Comparison of ENCODE assay signal across 26 mouse cellular contexts in the genomic region with DNA sequence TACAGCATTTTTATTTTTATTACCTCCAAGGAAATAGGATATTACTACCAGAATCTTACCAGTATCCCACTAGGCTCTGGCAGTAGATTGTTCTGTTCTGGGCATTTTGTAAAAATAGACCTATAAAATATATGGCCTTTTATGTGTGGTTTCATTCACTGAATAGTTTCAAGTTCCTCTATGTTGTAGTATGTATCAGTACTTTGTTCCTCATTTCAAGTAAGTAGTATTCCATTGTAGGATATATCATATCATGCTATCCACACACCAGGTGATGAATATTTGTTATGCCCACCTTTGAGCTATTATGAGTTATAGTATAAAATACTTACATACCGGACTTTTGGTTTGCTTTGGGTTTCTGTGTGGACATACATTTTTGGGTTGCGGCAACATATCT.
"Had no signal": no experiment of that assay in that cellular context is flagged by ENCODE, and none has a peak within 500 bp of the region (broad histone marks: within the 10 kb centered on the region; RNA-seq: fewer than 3 reads in every experiment).

No protein-coding gene starts in this region.

- DNase-seq: gastrocnemius, adult 2 months; gastrocnemius, postnatal 10 days; gastrocnemius, postnatal 25 days; heart, adult 11 months; heart, adult 2 months; heart, postnatal 4 days; kidney, adult 18-20 months; kidney, adult 8-10 months; kidney, postnatal 10 days; kidney, postnatal 25 days; kidney, postnatal 4 days; liver had no signal

- H3K36me3 ChIP-seq: heart, embryonic 13.5 days; heart, embryonic 15.5 days; hindbrain, embryonic 12.5 days; intestine, embryonic 15.5 days had no signal

- H3K27me3 ChIP-seq: heart, embryonic 13.5 days; heart, embryonic 15.5 days; hindbrain, embryonic 12.5 days; intestine, embryonic 15.5 days; limb, embryonic 12.5 days had no signal

- ATAC-seq: hindbrain, postnatal 0 days; intestine, embryonic 15.5 days; intestine, postnatal 0 days had no signal

- H3K9ac ChIP-seq: heart, embryonic 13.5 days; heart, embryonic 15.5 days; hindbrain, embryonic 12.5 days; hindbrain, embryonic 14.5 days; intestine, embryonic 15.5 days; limb, embryonic 12.5 days had no signal

- H3K4me3 ChIP-seq: gastrocnemius, adult 2 months; heart, adult 2 months; heart, embryonic 13.5 days; heart, embryonic 15.5 days; hindbrain, embryonic 10.5 days; hindbrain, embryonic 12.5 days; intestine, embryonic 15.5 days; layer of hippocampus, adult 2 months; left cerebral cortex, adult 2 months; limb, embryonic 10.5 days; limb, embryonic 12.5 days had no signal

- H3K4me2 ChIP-seq: heart, embryonic 11.5 days; heart, embryonic 13.5 days; heart, embryonic 15.5 days; hindbrain, embryonic 12.5 days; hindbrain, embryonic 14.5 days; intestine, embryonic 15.5 days; limb, embryonic 12.5 days; liver, embryonic 11.5 days had no signal

- H3K4me1 ChIP-seq: heart, embryonic 15.5 days had no signal

- H3K9me3 ChIP-seq: heart, embryonic 13.5 days; heart, embryonic 15.5 days; hindbrain, embryonic 10.5 days; hindbrain, embryonic 12.5 days; intestine, embryonic 15.5 days; limb, embryonic 10.5 days; limb, embryonic 12.5 days had no signal

- H3K27ac ChIP-seq: gastrocnemius, adult 2 months; heart, adult 2 months; heart, embryonic 13.5 days; heart, embryonic 15.5 days; hindbrain, embryonic 10.5 days; hindbrain, embryonic 12.5 days; hindbrain, embryonic 14.5 days; hindbrain, postnatal 0 days; intestine, embryonic 15.5 days; layer of hippocampus, adult 2 months; left cerebral cortex, adult 2 months; limb, embryonic 10.5 days; limb, embryonic 12.5 days had no signal
